Mouse (Mus musculus) myocyte (in vitro differentiated cells): ENCODE data around the gene Eml1.

Experiments
- CEBPB ChIP-seq: IDR thresholded peaks from 2 replicates; pipeline ENCODE4 v1.6.1; 2011; ENCODE audit warnings: mild to moderate bottlenecking, moderate library complexity; ENCODE audit not compliant: poor library complexity, insufficient read depth, severe bottlenecking
- E2F4 ChIP-seq: IDR thresholded peaks from one replicate; pipeline ENCODE4 v1.6.1; 2011; ENCODE audit warnings: mild to moderate bottlenecking, control low read depth, moderate library complexity; ENCODE audit not compliant: insufficient read depth
- MAX ChIP-seq: IDR thresholded peaks from one replicate; pipeline ENCODE4 v1.6.1; 2011; ENCODE audit warnings: low read depth, mild to moderate bottlenecking, control low read depth
- MYOG ChIP-seq, 3 experiments: IDR thresholded peaks; one replicate each; pipeline ENCODE4 v1.6.1; 2011; ENCODE audit warnings: control low read depth in 2 of 3, low read depth in 2 of 3, mild to moderate bottlenecking in 2 of 3; ENCODE audit not compliant: insufficient read length in 2 of 3, control insufficient read depth in 1 of 3, insufficient read depth in 1 of 3
- POLR2A ChIP-seq: IDR thresholded peaks from one replicate; pipeline ENCODE4 v1.6.1; 2011; ENCODE audit warnings: low read depth, mild to moderate bottlenecking, control low read depth, moderate library complexity; ENCODE audit not compliant: insufficient read length
- POLR2AphosphoS2 ChIP-seq: IDR thresholded peaks from one replicate; pipeline ENCODE4 v1.6.1; 2011; ENCODE audit warnings: low read depth, control low read depth; ENCODE audit not compliant: insufficient read length
- REST ChIP-seq: IDR thresholded peaks from one replicate; pipeline ENCODE4 v1.6.1; 2011; ENCODE audit warnings: mild to moderate bottlenecking, control low read depth, moderate library complexity; ENCODE audit not compliant: insufficient read depth, insufficient read length
- TCF3 ChIP-seq: IDR thresholded peaks from one replicate; pipeline ENCODE4 v1.6.1; 2011; ENCODE audit warnings: low read depth, control low read depth; ENCODE audit not compliant: insufficient read length
- USF1 ChIP-seq: IDR thresholded peaks from one replicate; pipeline ENCODE4 v1.6.1; 2011; ENCODE audit warnings: low read depth, mild to moderate bottlenecking, control low read depth, moderate library complexity

DNA sequence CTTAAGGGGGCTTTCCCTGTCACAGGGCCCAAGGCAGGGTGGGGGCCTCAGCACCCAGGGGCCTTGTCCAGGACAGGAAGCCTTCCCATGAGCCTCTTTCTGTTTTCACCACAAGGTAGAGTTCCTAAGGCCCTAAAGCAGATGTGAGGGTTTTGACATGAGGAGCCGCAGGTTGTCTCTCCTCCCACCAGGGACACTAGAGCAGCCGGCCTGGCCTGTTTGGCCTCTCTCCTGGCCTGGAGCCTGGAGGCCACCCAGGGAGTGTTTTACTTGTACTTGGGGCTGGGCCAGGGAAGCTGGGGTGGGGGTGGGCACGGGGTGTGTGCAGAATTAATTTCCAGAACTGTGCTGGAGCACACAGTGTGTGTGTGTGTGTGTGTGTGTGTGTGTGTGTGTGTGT, 5.4 kb upstream of the Eml1 start:
- TF ChIP-seq USF1 (no peak), POLR2A (no peak), MYOG (IDR thresholded peaks at IDR 0.05; ENCODE audit: control insufficient read depth in 1 of 3, insufficient read depth in 1 of 3, insufficient read length in 2 of 3, low read depth in 2 of 3) (no peak), POLR2AphosphoS2 (no peak), CEBPB (no peak), MAX (no peak), E2F4 (no peak), REST (no peak), TCF3 (no peak)
